Mouse (Mus musculus) adrenal gland, adult (tissue): ENCODE measurements around the gene Ppm1d.

Experiments
- DNase-seq, 2 experiments: peaks; one replicate each; pipeline ENCODE4 v3.0.0; 2022 to 2023; ENCODE audit warnings: low spot score in 1 of 2; ENCODE audit not compliant: inconsistent age in 2 of 2

Ppm1d gene

DNA sequence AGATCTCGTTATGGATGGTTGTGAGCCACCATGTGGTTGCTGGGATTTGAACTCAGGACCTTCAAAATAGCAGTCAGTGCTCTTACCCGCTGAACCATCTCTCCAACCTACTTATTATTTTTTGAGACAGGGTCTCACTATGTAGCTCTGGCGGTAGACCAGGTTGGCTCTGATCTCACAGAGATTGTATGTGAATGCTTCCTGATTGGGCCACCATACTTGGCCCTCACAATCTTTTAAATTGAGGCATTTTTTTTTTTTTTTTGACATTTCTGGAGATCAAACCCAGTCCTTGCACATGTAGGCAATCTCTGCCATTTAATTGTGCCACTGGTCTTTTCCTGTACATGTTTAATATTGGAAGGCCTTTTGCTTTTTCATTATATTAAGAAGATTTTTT is 17.7 kb downstream of the Ppm1d start:
- no peak for DNase-seq

DNA sequence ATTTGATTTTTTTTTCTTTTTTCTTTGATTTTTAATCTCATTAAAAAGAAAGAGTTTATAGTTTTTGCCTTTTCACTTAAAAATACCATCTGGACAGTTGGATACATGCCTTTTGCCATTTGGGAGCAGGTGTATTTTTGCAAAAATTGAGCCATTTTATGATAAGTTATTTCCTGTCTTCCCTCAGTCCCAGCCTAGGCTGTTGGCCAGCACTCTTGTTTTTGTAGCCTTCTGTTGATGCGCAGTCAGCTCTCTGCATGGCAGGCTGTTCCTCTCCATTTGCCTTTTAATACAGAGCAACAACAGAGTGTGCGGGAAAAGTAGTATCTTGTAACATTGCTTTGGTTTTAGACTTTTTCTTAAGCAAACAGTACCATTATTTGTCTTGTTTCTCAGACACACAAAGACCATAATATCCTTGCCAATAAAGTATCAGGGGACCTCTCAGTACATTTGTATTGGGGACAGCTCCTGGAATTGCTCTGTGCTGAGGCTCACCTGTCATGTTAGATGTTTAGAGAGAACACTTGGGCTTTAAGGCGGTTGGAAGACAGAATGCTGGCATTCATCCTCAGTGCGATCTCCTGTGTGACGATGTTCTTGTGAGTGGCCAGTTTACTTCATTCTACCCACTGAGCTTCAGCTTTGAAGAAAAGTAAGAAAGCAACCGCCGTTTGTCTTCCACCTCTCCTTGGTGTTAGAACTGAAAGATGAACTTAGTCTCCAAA is 18.3 kb downstream of the Ppm1d start:
- DNase-seq, result no peak

DNA sequence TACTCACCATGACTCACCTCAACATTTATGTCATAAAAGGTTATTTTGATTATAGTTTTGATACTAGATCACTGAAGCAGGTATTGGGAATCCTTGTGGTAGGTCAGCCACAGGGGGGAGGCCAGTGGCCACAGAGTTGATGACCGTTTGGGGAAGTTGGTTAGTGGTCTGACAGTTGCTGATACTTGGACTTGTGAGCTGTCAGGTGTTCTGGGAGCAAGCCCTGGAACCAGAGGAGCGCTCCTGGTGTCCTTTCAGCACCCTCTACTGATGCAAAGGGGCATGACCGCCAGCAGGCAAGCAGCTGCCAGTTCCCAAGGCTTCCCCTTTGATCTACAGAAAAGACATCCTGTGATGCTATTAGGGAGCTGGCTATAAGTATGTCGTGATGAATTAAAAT is 23.7 kb downstream of the Ppm1d start:
- DNase-seq, result peak; percentile 69 to 88

DNA sequence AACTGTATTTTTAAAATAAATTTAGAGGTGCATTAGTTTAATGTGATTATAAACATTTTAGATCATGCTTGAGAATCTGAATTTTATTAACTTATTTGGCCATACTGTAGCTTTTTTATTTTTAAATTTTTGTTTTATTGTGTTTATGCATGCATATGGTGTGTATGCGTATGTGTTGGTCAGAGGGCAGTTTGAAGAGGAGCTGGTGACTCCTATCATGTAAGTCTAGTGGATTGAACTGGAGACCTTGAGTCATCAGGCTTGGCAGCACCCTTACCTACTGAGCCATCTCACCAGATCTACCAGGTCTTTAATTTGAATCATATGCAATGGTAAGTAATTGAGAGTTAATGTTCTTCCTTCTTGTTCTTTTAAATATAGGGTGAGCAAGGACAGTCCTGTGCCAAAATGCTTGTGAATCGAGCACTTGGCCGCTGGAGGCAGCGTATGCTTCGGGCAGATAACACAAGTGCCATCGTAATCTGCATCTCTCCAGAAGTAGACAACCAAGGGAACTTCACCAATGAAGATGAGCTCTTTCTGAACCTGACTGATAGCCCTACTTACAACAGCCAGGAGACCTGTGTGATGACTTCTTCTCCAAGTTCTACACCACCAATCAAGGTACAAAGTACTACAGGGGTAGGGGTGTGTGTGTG is 28.3 kb downstream of the Ppm1d start:
- no peak for DNase-seq

DNA sequence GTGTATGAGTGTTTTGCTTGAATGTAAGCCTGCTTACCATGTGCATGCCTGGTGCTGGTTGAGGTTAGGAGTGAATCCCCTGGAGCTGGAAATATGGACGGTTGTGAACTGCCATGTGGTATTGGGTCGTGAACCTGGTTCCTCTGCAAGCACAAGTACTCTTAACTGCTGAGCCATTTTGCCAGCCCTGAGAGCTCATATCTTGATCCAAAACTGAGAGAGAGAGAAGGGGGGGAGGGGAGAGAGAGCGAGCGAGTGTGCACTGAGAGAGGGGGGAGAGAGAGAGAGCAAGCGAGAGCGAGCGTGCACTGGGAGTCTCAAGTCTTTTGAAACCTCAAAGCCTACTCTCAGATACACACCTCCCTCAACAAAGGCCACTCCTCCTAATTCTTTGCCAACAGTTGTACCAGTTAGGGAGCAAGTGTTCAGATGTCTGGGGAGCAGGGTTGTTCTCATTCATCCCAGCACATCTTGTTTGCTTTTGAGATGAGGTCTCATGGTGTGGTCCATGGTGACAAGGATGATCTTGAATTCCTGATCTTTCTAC is 29.1 kb downstream of the Ppm1d start:
- no peak for DNase-seq

DNA sequence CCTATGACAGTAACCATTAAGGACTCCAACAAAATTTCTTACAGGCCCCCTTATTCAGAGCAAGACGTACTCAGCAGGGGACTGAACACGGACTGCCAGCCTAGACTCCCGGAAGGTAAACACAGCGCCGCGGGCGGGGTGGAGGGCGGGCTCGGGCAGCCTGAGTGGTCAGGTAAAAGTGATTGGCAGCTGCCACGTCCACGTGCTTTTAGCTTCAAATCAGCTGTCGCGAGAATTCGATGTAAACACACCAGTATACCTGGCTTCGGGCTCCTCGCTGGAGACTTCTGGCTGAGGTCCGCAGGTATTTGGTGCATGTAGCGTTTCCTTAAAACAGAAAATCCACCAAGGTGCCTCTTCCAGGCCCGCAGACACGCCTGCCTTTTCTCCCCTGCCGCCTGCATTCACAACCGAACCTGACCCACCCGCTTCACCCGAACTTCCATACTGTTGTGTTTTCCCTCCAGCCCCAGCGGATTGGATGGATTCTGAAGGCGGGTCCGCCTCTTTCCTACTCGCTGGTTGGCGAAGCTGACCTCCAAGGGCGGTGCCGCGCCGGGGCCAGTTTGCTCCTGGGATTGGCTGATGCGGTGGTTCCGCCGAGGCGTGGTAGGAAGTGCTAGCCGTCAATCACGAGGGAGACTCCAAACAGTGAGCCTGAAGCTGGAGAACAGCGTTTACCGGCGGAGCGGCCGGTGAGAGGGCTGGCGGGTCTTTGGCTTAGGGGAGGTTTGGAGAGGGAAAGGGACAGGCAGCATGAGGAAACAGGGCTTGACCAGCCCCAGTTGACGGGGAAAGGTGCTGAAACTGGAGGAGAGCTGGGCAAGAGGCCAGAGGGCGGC is 41.7 kb downstream of the Ppm1d start, which contains the start of gene Bcas3:
Gene Bcas3, plus strand, starts transcription at position 629 of the 842 bp plus-strand sequence.
- DNase-seq, result peak; percentile 99 to 100

DNA sequence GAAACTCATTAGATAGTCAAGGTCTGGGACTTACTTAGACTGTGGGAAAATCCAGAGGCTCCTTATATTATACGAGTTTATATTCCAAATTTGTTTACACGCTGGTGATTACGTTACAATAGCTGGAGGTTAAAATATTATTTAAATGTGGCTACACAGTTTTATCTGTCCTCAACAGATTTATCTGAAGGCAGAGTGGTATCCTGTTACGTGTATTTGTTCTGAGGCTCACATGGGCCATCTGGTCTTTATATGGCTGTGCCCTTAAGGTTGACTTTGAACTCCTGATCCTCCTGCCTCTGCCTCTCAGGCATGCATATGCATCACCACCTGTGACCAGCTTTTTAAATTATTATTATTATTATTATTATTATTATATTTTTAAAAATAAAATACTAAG is 42.8 kb downstream of the Ppm1d start:
- DNase-seq, result no peak

DNA sequence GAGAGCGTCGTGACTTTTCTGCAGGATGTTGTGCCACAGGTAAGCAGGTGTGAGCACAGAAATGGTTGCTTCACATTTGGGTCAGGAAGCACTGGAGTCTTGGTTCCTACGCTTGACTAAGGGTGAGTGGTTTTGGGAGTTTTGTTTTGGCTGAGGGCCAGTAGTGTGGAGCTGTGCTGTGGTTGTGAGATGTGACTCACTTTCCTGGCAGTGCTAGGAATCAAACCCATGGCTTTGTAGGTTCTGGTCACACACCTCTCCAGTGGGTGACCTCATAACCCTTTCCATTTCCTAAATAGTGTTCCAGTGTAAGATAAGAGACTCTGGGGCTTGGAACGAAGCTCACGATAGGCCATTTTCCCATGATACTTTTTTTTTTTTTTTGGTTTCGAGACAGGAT is 48.6 kb downstream of the Ppm1d start:
- DNase-seq, result no peak

DNA sequence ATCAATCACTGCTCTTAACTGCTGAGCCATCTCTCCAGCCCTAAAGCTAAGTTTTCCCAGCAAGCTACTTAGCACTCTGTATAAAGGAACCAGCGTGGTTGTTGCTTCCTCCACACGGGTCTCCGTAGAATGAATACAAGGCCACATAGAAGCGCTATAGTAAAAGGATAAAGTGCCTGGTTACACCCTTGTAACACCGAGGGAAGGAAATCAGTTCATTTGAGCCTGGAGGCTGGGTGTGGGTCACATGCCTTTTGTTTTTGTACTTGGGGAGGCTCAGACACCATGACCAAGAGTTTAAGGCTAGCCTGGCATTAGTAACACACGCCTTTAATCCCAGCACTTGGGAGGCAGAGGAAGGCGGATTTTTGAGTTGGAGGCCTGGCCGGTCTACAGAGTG is 50.6 kb downstream of the Ppm1d start:
- no peak for DNase-seq

DNA sequence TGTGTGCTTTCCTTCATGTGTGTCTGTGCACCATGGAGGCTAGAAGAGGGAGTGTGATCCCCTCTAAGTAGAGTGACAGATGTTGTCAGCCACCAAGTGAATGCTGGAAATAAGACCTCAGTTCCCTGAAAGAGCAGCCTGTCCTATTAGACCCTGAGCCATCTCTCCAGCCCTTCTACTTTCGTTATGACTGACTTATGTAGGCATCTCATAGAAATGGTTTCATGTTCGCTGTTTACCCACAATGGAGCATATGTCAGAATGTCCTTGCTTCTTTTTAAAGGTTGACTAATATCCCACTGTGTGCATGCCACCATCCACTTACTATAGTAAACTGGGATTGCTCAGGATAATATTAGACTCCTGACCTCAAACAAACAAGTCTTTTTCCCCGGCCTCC is 55.1 kb downstream of the Ppm1d start:
- no peak for DNase-seq

DNA sequence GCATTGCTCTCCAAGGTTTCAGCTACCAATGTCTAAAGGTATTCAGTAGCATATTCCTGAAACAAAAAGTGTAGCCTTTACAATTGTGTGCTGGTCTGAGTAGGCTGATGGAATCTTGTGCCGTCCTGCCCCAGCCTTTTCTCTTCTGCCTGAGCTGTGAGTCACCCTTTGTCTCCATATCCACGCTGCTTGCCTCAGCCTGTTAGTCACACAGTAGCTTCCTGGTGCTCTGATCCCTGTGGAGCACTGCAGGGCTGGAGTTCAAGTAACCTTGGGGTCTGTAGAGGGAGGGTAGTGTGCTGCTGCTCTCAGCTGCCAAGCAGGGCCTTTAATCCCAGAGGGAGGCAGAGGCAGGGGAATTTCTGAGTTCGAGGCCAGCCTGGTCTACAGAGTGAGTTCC is 56.8 kb downstream of the Ppm1d start:
- DNase-seq, result peak; percentile 71 to 79

DNA sequence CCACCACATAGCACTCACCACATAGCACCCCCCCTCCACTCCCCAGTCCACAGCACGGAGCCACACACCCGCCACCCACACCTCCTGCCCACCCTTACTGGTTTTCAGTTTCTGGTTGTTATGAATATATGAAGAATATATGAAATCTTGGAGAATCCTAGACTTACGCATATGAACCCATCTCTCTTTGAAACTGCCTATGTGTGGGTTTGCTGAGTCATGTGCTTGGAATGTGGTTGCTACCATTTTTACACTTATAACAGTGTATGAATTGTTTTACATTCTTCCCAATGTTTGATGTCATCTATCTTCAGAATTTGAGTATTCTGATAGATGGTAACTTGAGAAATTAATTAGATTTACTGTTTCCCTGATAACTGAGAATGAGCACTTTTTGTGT is 68.0 kb downstream of the Ppm1d start:
- no peak for DNase-seq

DNA sequence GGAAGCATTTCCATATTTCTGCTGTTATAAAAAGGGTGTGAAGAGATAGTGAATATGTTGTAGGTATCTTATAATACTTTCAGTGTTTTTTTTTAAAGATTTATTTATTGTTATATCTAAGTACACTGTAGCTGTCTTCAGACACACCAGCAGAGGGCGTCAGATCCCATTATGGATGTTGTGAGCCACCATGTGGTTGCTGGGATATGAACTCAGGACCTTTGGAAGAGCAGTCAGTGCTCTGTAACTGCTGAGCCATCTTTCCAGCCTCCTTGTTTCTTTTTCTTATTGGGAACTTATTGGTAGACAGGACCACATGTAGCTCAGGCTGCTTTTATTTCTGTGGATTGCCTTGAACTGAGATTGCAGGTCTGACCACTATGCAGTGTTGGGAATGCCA is 69.0 kb downstream of the Ppm1d start:
- no peak for DNase-seq

DNA sequence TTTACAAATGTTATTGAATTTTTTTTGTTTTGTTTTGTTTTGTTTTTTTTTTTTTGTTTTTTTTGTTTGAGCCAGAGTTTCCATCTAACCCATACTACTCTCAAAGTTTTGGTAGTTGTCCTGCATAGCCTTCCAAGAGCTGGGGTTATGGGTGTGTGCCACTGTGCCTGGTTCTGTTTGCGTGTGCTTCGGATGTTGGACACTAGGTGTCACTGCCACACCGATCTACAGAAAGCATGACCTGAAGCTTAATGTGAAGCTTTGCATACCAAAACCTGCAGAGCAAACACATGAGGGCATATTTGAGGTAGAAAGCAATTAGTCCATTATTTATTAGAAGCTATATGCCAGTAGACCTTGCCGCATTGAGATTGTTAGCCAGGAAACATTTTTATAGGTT is 71.0 kb downstream of the Ppm1d start:
- peak; percentile 67 to 89 for DNase-seq

DNA sequence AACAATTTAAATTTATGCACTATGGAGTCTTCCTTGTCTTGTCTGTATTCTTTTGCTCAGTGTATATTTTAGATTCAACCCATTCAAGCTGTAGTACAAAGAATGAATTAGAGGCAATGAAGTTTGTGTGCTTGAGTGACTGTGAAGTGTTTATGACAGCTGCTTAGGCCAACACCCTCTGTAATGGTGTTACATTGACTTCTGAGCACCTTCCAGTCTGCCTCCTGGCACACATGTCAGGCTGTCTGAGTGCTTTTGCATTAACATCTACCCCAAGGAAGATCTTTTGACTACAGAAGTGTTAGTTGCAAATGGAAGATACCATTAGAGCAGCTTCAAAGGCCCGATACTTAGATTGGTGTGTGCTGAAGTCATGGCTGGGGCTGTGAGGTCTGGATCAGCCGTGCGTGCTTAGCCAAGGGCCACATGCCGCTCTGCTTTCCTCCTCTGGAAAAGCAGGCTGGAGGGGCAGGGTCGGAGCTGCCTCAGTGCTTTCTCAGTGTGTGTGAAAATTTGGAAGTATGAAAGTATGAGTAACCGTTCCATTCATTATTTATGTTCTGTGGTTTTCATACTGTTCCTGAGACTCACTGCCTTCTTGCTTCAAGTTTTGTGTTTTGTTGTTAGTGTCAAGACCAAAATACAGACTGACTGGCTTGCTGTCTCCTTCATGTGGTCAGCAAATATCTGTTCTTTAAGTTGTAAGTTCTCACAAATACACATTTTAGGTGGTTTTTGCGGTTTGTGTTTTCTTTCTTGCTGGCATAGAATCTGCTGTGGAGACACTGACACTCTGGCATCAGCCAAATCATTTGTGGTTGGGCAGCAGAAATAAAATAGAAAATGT is 73.2 kb downstream of the Ppm1d start:
- no peak for DNase-seq

DNA sequence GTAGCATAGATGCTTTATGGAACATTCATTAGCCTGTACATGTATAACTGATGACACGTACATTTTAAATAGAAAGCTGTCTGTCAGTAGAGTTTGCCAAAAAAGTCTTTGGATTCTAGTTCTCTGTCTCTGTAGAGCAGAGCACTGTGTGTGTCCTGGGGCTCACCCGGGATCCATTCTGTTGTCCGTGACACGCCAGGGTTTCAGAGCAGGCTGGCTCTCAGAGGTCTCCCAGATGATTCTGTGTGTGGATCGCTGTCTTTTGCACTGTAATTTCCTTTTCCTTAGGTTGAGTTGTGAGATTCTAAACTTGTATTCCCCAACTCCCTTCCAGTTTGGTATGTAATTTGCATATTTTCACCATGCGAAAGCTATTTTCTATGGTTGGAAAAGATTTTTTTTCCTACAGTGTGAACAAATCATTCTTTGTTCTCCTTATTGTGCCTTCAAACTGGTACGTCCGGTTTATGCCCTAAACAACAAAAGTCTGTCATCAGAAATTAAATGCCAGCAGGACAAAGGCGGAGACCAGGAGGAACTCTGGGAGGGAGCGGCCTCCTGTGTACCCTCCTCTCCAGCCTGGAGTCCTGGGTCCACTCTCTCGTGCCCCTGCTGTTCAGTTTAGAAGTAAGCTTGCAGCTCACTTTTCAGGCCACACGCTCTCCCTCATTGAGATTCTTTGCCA is 81.3 kb downstream of the Ppm1d start:
- no peak for DNase-seq

DNA sequence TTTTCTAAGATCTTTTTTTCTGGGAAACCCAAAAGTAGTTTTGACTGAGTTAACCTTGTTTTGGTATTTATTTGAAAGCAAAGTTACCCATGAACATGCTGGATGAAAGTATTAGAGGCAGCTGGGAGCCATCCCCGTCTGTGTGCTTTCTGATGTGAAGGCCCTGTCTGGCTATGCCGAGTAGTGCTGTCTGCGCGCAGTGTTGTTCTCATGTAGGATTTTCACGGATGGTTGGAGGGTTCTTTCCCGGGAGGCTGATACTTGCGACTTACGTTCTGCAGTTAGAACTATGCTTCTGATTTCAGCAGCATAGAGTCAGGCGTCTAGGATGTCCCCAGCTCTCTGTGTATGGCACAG is 81.8 kb downstream of the Ppm1d start:
- DNase-seq, result no peak

DNA sequence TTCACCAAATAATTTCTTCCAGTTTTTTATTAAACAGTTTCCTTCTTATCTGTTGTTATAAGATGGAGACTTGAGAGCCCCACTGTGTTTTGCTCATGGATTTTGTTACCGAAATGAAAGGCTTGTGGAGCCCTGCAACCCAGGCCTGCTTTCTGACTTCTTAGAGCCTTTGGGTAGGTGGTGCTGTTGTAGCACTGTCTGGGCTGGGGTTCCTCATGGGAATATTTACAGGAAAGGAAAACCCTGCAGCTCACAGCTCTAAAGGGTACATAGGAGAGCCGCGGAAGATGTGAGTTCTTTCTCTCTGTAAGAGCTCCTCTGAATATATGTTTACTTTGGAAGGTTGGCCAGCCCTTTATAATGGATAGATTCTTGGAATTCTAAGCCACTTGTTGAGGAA is 82.9 kb downstream of the Ppm1d start:
- DNase-seq, result no peak

DNA sequence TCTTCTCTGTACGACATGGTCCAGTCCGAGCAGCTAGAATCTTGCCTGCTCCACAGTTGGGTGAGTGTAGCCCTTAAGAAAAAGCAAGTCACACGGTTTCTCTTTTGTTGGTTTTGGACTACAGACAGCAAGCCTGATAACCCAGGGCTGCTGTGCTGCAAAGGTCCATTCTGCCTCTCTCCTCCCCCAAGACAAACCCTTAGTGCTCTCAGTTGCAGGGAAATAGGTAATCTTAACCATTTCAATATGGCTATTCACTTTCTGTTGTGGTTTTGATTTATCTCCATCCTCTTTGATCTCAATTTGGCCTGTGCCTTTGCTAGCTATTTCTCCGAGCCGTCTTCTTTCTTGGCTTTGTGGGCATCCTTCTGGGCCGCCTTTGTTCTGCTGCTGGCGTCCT is 84.3 kb downstream of the Ppm1d start:
- DNase-seq, result no peak
